Mouse (Mus musculus) gastrocnemius, adult 8-10 months (tissue): ENCODE data around the gene Sall1. TPM values are rescaled to one million over a fixed set of nuclear protein-coding genes. Genes with fewer than 3 reads are reported as not detected.

Source experiments
- DNase-seq, 2 experiments: peaks; one replicate each; pipeline ENCODE4 v3.0.0; 2022; ENCODE audit warnings: low spot score in 2 of 2
- microRNA-seq: library from miRNA; unstranded; fragments of <30 nt; microRNA quantifications from one replicate; pipeline ENCODE4 v1.2.0, GENCODE M21; 2022
- total RNA-seq, 4 experiments: library from RNA; stranded (reverse); gene quantifications; 2 replicates each; pipeline ENCODE4 v1.2.4; 2022

Gene Sall1
- total RNA-seq, 4 experiments from 2014 or later = not detected

GRCm38 (mm10) chr8:88991780-88992509, 52.0 kb downstream of the Sall1 start:
- DNase-seq = no peak

GRCm38 (mm10) chr8:88991176-88991575, 52.8 kb downstream of the Sall1 start:
- DNase-seq = no peak

GRCm38 (mm10) chr8:88989002-88989401, 55.0 kb downstream of the Sall1 start:
- DNase-seq = no peak

- no peak for DNase-seq
Measured at GRCm38 (mm10) chr8:88983468-88983867, 60.5 kb downstream of the Sall1 start.

Small RNAs within 50 kb of the gene (microRNA-seq; reads per million reads assigned to microRNA genes)
- gene Mir8110 = not detected
